Mouse (Mus musculus): Measurements from ENCODE around the gene Pigs. TPM values are rescaled to one million over a fixed set of nuclear protein-coding genes. Genes with fewer than 3 reads are reported as not detected.

Pigs gene
- 60.4 and 65.7 TPM in 2 replicates for polyA plus RNA-seq (2012; rRNA removed)

- DNase-seq (ENCODE audit: extremely low spot score in 1 of 2, low spot score in 1 of 2) = peak; percentile 92 to 98
Observed at GRCm38 (mm10) chr11:78327634-78328511, at the start of gene Pigs. TSS of gene Pigs (plus strand) at chr11:78328415.

GRCm38 (mm10) chr11:78278853-78279252, 49.4 kb upstream of the Pigs start:
- DNase-seq (ENCODE audit: extremely low spot score in 1 of 2, low spot score in 1 of 2) = no peak

- DNase-seq (ENCODE audit: extremely low spot score in 1 of 2, low spot score in 1 of 2) = no peak
Observed at GRCm38 (mm10) chr11:78279586-78279985, 48.6 kb upstream of the Pigs start.

GRCm38 (mm10) chr11:78289146-78289763, 39.0 kb upstream of the Pigs start:
- no peak for DNase-seq (ENCODE audit: extremely low spot score in 1 of 2, low spot score in 1 of 2)

GRCm38 (mm10) chr11:78290654-78291053, 37.6 kb upstream of the Pigs start, which contains the start of gene BC030499:
TSS of gene BC030499 (plus strand) at chr11:78290841.
- DNase-seq (ENCODE audit: extremely low spot score in 1 of 2, low spot score in 1 of 2) = peak; percentile 17 to 64

DNA sequence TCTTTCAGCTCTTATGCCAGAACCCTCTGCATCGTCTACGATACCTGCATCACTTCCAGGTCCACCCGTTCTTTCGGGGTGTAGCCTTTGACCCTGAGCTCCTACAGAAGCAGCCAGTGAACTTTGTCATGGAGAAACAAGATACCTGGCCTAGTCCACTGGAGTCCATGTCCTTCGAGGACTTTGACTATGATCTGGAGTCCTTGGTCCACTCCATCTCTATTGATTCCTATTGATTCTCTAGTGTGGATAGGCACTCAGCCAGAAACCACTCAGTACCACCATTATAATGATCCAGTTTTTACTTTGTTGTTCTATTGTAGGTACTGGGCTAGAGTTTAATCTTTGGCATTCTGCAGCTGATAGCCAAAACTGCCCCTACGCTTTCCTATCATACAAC, 33.6 kb upstream of the Pigs start:
- no peak for DNase-seq (ENCODE audit: extremely low spot score in 1 of 2, low spot score in 1 of 2)

- DNase-seq (ENCODE audit: extremely low spot score in 1 of 2, low spot score in 1 of 2) = no peak
Observed at GRCm38 (mm10) chr11:78300917-78301316, 27.3 kb upstream of the Pigs start.

GRCm38 (mm10) chr11:78301357-78302084, 26.7 kb upstream of the Pigs start, which contains the start of gene Spag5:
TSS of gene Spag5 (plus strand) at chr11:78301529.
- peak; percentile 84 to 93 for DNase-seq (ENCODE audit: extremely low spot score in 1 of 2, low spot score in 1 of 2)

DNA sequence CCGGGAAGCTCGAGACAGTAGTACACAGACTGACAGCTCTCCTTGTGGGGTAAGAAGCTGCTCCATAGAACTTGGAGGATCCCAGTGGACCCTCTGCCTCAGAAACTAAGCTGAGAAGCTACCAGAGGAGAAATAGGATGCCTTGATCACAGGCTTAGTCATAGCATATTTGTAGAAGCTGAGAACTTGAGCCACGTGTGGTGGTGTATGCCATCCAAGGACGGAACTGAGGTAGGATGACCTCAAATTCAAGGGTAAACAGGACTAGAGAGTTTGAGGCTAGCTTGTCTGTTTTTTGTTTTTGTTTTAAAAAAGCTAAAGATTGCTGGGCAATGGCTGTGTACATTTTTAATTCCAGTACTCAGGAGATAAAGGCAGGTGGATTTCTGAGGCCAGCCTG, 22.9 kb upstream of the Pigs start:
- DNase-seq (ENCODE audit: extremely low spot score in 1 of 2, low spot score in 1 of 2) = no peak

- DNase-seq (ENCODE audit: extremely low spot score in 1 of 2, low spot score in 1 of 2) = no peak
Observed at GRCm38 (mm10) chr11:78310861-78311511, 17.2 kb upstream of the Pigs start.

DNA sequence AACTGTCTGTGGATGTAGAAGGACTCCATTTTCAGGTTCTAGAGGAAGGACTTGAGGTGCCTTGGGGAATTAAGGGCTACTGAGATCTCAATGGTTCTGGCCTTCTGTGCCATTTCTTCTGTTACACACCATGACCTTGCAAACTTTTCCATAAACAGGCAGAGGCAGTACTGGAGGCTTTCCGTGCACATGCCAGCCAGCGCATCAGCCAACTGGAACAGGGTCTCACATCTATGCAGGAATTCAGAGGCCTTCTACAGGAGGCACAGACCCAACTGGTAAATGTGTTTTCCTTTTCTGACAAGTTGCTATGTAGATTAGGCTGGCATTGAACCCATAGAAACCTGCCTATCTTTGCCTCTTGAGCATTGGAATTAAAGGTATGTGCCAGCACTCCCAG, 14.6 kb upstream of the Pigs start:
- DNase-seq (ENCODE audit: extremely low spot score in 1 of 2, low spot score in 1 of 2) = no peak

DNA sequence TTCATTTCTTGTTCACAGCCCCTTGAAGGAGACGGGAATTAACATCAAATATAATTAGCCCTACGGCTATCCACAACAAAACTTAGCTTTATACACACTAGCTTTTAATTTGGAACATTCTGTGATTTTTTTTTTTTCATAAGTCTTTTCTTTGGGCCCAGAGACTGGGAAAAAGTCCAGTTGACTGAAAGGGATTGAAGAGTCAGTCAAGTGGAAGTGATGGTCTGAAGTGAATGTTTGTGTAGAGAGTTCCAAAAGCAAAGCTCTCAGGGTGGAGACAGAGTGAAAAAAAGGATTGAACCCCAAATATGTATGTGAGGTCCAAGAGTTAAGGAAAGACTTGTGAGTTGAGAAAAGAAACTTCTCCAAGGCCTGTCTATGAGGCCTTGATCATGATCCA, 9.8 kb upstream of the Pigs start:
- no peak for DNase-seq (ENCODE audit: extremely low spot score in 1 of 2, low spot score in 1 of 2)

DNA sequence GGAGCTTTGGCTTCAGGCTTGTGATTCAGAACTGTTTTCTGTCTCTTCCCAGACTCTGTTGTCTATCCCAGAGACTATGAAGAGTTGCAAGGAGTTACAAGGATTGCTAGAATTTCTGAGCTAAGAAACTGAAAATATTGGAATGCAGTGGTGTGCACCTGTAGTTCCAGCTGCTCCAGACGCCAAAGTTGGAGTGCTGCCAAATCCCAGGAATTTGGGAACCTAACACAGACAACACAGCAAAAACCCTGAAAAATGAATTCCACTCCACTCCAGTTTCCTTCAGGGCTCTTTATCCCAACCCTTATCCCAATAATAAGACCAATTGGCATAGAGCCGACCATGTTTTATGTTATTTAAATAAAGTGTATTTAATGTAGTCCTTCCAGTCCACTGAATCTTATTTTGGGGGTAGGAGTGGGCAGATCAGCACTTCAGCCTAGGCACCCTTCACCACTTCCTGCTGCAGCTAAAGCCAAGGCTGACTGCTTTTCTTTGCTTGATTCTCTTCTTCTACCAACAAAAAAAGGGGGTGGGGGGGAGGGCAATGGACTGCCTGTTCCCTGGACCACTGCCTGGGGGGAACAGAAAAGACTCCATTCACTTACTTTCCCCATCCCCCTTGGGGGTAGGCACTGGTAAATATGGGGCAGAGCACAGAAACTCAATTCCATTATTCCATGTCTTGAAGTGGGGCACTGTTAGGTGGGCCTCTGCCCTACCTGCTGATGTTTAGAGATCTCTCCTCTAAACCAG, 6.0 kb upstream of the Pigs start:
- no peak for DNase-seq (ENCODE audit: extremely low spot score in 1 of 2, low spot score in 1 of 2)

- peak; percentile 80 to 84 for DNase-seq (ENCODE audit: extremely low spot score in 1 of 2, low spot score in 1 of 2)
Observed at GRCm38 (mm10) chr11:78322860-78323259, 5.4 kb upstream of the Pigs start, which contains the start of gene Aldoc. TSS of gene Aldoc (plus strand) at chr11:78322968.

- peak in 1 of 2 experiments; percentile 67 for DNase-seq (ENCODE audit: extremely low spot score in 1 of 2, low spot score in 1 of 2)
Observed at GRCm38 (mm10) chr11:78324000-78324785, 4.0 kb upstream of the Pigs start.

- DNase-seq (ENCODE audit: extremely low spot score in 1 of 2, low spot score in 1 of 2) = no peak
Observed at GRCm38 (mm10) chr11:78324965-78325364, 3.2 kb upstream of the Pigs start.

GRCm38 (mm10) chr11:78327215-78327614, 1.0 kb upstream of the Pigs start:
- no peak for DNase-seq (ENCODE audit: extremely low spot score in 1 of 2, low spot score in 1 of 2)

- no peak for DNase-seq (ENCODE audit: extremely low spot score in 1 of 2, low spot score in 1 of 2)
Observed at GRCm38 (mm10) chr11:78328512-78329056, 369 bp downstream of the Pigs start.

GRCm38 (mm10) chr11:78332676-78333075, 4.5 kb downstream of the Pigs start:
- DNase-seq (ENCODE audit: extremely low spot score in 1 of 2, low spot score in 1 of 2) = no peak

Measured in frontal cortex, adult 2 months (tissue).